Mouse (Mus musculus) brain, embryonic 14.5 days (tissue): ENCODE measurements at regions not wholly inside any gene's neighbourhood (a gene's known extent, or its start where the extent isn't known, plus 50 kb on each side); places are given as distances from the start of the nearest gene placed in this dataset.

Source experiments
- CTCF ChIP-seq: fragments of 200-500 bp; IDR thresholded peaks from 2 replicates; pipeline ENCODE4 v1.5.1; 2012; ENCODE audit warnings: inconsistent platforms, mild to moderate bottlenecking, moderate library complexity, borderline replicate concordance; ENCODE audit not compliant: insufficient read depth, insufficient read length; ENCODE audit errors: extremely low read depth
- POLR2A ChIP-seq: fragments of 200-500 bp; IDR thresholded peaks from 2 replicates; pipeline ENCODE4 v1.6.1; 2012; ENCODE audit warnings: mild to moderate bottlenecking, inconsistent platforms, borderline replicate concordance; ENCODE audit not compliant: poor library complexity, insufficient read depth, insufficient read length, severe bottlenecking; ENCODE audit errors: extremely low read depth

- TF ChIP-seq POLR2A (no peak), CTCF (no peak)
These were observed 91.3 kb downstream of the Cdc7 start for GRCm38 (mm10) chr5:107055455-107055854.
